In the genomic region with DNA sequence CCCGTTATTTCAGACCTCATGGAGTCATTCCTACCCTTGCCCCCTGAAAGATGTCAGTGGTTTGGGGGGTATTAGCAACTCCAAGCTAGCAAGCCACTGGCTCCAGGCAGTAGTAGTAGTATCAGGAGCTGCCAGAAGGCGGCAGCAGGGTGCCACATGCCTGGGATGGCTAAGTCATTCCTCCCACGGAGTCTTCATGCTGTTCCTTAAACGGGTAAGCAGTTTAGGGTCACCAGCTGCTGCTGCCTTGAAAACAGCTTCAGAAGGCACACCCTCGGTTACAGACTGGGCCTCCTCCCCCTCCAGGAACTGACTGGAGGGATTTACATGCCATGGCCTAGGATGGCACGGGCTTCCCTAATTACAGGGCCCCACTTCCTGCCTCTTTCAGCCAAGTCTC, we compare ENCODE assay signal across 8 mouse cellular contexts. TPM values are rescaled to one million over a fixed set of nuclear protein-coding genes. Genes with fewer than 3 reads are reported as not detected.
DNase-seq lines count a peak whose midpoint lies in the region; ATAC-seq and TF ChIP-seq lines count a peak whose summit lies in the region.

No protein-coding gene starts in this region.

- H3K9ac ChIP-seq in hindbrain, embryonic 11.5 days (ENCODE audit: low read depth, low read length), result no peak overlapping the region
- H3K9ac ChIP-seq in hindbrain, embryonic 12.5 days, result no peak overlapping the region
- H3K9ac ChIP-seq in kidney, embryonic 14.5 days (ENCODE audit: low read depth, low read length), result no peak overlapping the region
- no peak overlapping the region; the same call in 1 of the 2 replicates for H3K9ac ChIP-seq in limb, embryonic 14.5 days (ENCODE audit: low read depth, low read length, severe bottlenecking)
- H3K9ac ChIP-seq in midbrain, embryonic 15.5 days, result no peak overlapping the region

- WGBS in hindbrain, embryonic 11.5 days, result 14% methylated on average over 6 of the region's 6 CpGs
- WGBS in hindbrain, embryonic 12.5 days, result 11% methylated on average over 6 of the region's 6 CpGs
- 9% methylated on average over 6 of the region's 6 CpGs for WGBS in embryonic facial prominence, embryonic 10.5 days
- 6% methylated on average over 6 of the region's 6 CpGs for WGBS in kidney, embryonic 14.5 days
- 9% methylated on average over 6 of the region's 6 CpGs for WGBS in limb, embryonic 14.5 days
- 8% methylated on average over 6 of the region's 6 CpGs for WGBS in midbrain, embryonic 15.5 days

- H3K27me3 ChIP-seq in hindbrain, embryonic 11.5 days (ENCODE audit: control insufficient read depth, insufficient read depth, low read length), result no peaks in the 10 kb centered on the region
- H3K27me3 ChIP-seq in hindbrain, embryonic 12.5 days, result peaks cover 2% of the 10 kb centered on the region; the same call in 1 of the 2 replicates
- H3K27me3 ChIP-seq in embryonic facial prominence, embryonic 10.5 days (replicated peaks; ENCODE audit: low read depth, poor library complexity, severe bottlenecking), result peaks cover 12% of the 10 kb centered on the region; the same call in 1 of the 2 replicates
- no peaks in the 10 kb centered on the region for H3K27me3 ChIP-seq in kidney, embryonic 14.5 days (ENCODE audit: control insufficient read depth, insufficient read depth, low read length)
- H3K27me3 ChIP-seq in limb, embryonic 14.5 days (ENCODE audit: control insufficient read depth, insufficient read depth, low read length), result no peaks in the 10 kb centered on the region
- H3K27me3 ChIP-seq in midbrain, embryonic 15.5 days (replicated peaks), result no peaks in the 10 kb centered on the region

- H3K4me3 ChIP-seq in hindbrain, embryonic 11.5 days (ENCODE audit: low read depth, low read length), result no peak overlapping the region
- H3K4me3 ChIP-seq in hindbrain, embryonic 12.5 days, result no peak overlapping the region
- no peak overlapping the region for H3K4me3 ChIP-seq in embryonic facial prominence, embryonic 10.5 days
- no peak overlapping the region for H3K4me3 ChIP-seq in kidney, embryonic 14.5 days (ENCODE audit: low read length)
- H3K4me3 ChIP-seq in limb, embryonic 14.5 days (replicated peaks; ENCODE audit: low read length), result no peak overlapping the region
- no peak overlapping the region for H3K4me3 ChIP-seq in midbrain, embryonic 15.5 days

- H3K36me3 ChIP-seq in hindbrain, embryonic 11.5 days (ENCODE audit: control insufficient read depth, insufficient read depth, low read length), result no peaks in the 10 kb centered on the region
- peaks cover 18% of the 10 kb centered on the region for H3K36me3 ChIP-seq in hindbrain, embryonic 12.5 days
- peaks cover 26% of the 10 kb centered on the region for H3K36me3 ChIP-seq in embryonic facial prominence, embryonic 10.5 days (replicated peaks)
- H3K36me3 ChIP-seq in kidney, embryonic 14.5 days (ENCODE audit: control insufficient read depth, insufficient read depth, low read length), result peaks cover 12% of the 10 kb centered on the region; the same call in 1 of the 2 replicates
- H3K36me3 ChIP-seq in limb, embryonic 14.5 days (ENCODE audit: control insufficient read depth, insufficient read depth, low read length), result peaks cover 19% of the 10 kb centered on the region
- peaks cover 16% of the 10 kb centered on the region; the same call in 1 of the 2 replicates for H3K36me3 ChIP-seq in midbrain, embryonic 15.5 days (replicated peaks)

- no peak overlapping the region for H3K27ac ChIP-seq in hindbrain, embryonic 11.5 days (ENCODE audit: low read depth, low read length)
- H3K27ac ChIP-seq in hindbrain, embryonic 12.5 days, result no peak overlapping the region
- peak overlapping the region; percentile 5; the same call in 1 of the 2 replicates for H3K27ac ChIP-seq in embryonic facial prominence, embryonic 10.5 days (replicated peaks)
- peak overlapping the region; percentile 55; the same call in 1 of the 2 replicates for H3K27ac ChIP-seq in kidney, embryonic 14.5 days (ENCODE audit: low read depth, low read length)
- no peak overlapping the region; the same call in 1 of the 2 replicates for H3K27ac ChIP-seq in limb, embryonic 14.5 days (replicated peaks; ENCODE audit: low read depth, low read length)
- H3K27ac ChIP-seq in midbrain, embryonic 15.5 days, result no peak overlapping the region

- peak; percentile 54; the same call in 1 of the 2 replicates for ATAC-seq in hindbrain, embryonic 11.5 days (ENCODE audit: low FRiP score)
- no peak; the same call in 1 of the 2 replicates for ATAC-seq in hindbrain, embryonic 12.5 days (ENCODE audit: low FRiP score)
- ATAC-seq in granulocyte monocyte progenitor cell, adult 5-6 weeks (replicated peaks; ENCODE audit: poor library complexity, severe bottlenecking), result peak; percentile 38
- peak; percentile 74 for ATAC-seq in kidney, embryonic 14.5 days (ENCODE audit: low FRiP score, low TSS enrichment)
- peak; percentile 61; the same call in 1 of the 2 replicates for ATAC-seq in limb, embryonic 14.5 days (ENCODE audit: low FRiP score, low read depth)
- ATAC-seq in midbrain, embryonic 15.5 days (replicated peaks), result peak; percentile 40; the same call in 1 of the 2 replicates

- DNase-seq in hindbrain, embryonic 11.5 days (ENCODE audit: low spot score), result peak; percentile 81
- peak; percentile 79 for DNase-seq in embryonic facial prominence, embryonic 10.5 days (ENCODE audit: low spot score)
- DNase-seq in limb, embryonic 14.5 days (ENCODE audit: low spot score), result peak; percentile 83
- DNase-seq in spleen, adult 18-20 months, result peak; percentile 71 to 88

- no peaks in the 10 kb centered on the region for H3K9me3 ChIP-seq in hindbrain, embryonic 11.5 days (ENCODE audit: control insufficient read depth, low read length)
- no peaks in the 10 kb centered on the region for H3K9me3 ChIP-seq in hindbrain, embryonic 12.5 days (replicated peaks)
- H3K9me3 ChIP-seq in embryonic facial prominence, embryonic 10.5 days, result no peaks in the 10 kb centered on the region
- H3K9me3 ChIP-seq in kidney, embryonic 14.5 days (ENCODE audit: control insufficient read depth, low read length), result no peaks in the 10 kb centered on the region
- H3K9me3 ChIP-seq in limb, embryonic 14.5 days (ENCODE audit: control insufficient read depth, low read length), result no peaks in the 10 kb centered on the region
- no peaks in the 10 kb centered on the region for H3K9me3 ChIP-seq in midbrain, embryonic 15.5 days

- no peak overlapping the region for H3K4me2 ChIP-seq in hindbrain, embryonic 11.5 days (replicated peaks; ENCODE audit: low read depth, low read length)
- H3K4me2 ChIP-seq in hindbrain, embryonic 12.5 days (replicated peaks), result no peak overlapping the region
- no peak overlapping the region for H3K4me2 ChIP-seq in kidney, embryonic 14.5 days (replicated peaks; ENCODE audit: low read depth, low read length)
- H3K4me2 ChIP-seq in limb, embryonic 14.5 days (replicated peaks; ENCODE audit: low read depth, low read length, severe bottlenecking), result no peak overlapping the region
- no peak overlapping the region for H3K4me2 ChIP-seq in midbrain, embryonic 15.5 days

- H3K4me1 ChIP-seq in hindbrain, embryonic 11.5 days (replicated peaks; ENCODE audit: control insufficient read depth, insufficient read depth, low read length), result no peaks in the 10 kb centered on the region
- peaks cover 21% of the 10 kb centered on the region for H3K4me1 ChIP-seq in hindbrain, embryonic 12.5 days
- peaks cover 33% of the 10 kb centered on the region for H3K4me1 ChIP-seq in embryonic facial prominence, embryonic 10.5 days
- peaks cover 12% of the 10 kb centered on the region for H3K4me1 ChIP-seq in kidney, embryonic 14.5 days (ENCODE audit: control insufficient read depth, insufficient read depth, low read length)
- H3K4me1 ChIP-seq in limb, embryonic 14.5 days (ENCODE audit: control insufficient read depth, insufficient read depth, low read length), result peaks cover 17% of the 10 kb centered on the region; the same call in 1 of the 2 replicates
- peaks cover 7% of the 10 kb centered on the region; the same call in 1 of the 2 replicates for H3K4me1 ChIP-seq in midbrain, embryonic 15.5 days

- no peak for TF ChIP-seq POLR2A in limb, embryonic 14.5 days (IDR thresholded peaks at IDR 0.05; ENCODE audit: borderline replicate concordance, extremely low read depth, insufficient read depth, insufficient read length)

RNA-seq across cellular contexts. Expression of a gene that starts 13.0 kb away (rescaled TPM):
- 0.29 and 0.78 TPM in 2 replicates for polyA plus RNA-seq in hindbrain, embryonic 11.5 days (2014; fragmentation: Nextera tagmentation; extraction: Ambion mirVana)
- 0.40 and 0.50 TPM in 2 replicates for polyA plus RNA-seq in hindbrain, embryonic 12.5 days (2016; fragmentation: Nextera tagmentation; extraction: Ambion mirVana)
- polyA plus RNA-seq in embryonic facial prominence, embryonic 10.5 days (2016; fragmentation: Nextera tagmentation; extraction: Ambion mirVana), result 0.49 and 0.64 TPM in 2 replicates
- total RNA-seq in granulocyte monocyte progenitor cell, adult 5-6 weeks (2014; fragmentation: Nextera tagmentation), result 11.4 and 12.1 TPM in 2 replicates
- total RNA-seq in granulocyte monocyte progenitor cell, adult 5-6 weeks (2017), result 2.6 and 2.8 TPM in 2 replicates
- 0.60 and 0.61 TPM in 2 replicates for polyA plus RNA-seq in kidney, embryonic 14.5 days (2014; fragmentation: Nextera tagmentation; extraction: Ambion mirVana)
- polyA plus RNA-seq in limb, embryonic 14.5 days (2012; rRNA removed), result 3.0 and 3.2 TPM in 2 replicates
- polyA plus RNA-seq in limb, embryonic 14.5 days (2014; fragmentation: Nextera tagmentation; extraction: Ambion mirVana), result 1.4 and 1.7 TPM in 2 replicates
- 0.15 TPM in 2 replicates for polyA plus RNA-seq in midbrain, embryonic 15.5 days (2015; fragmentation: Nextera tagmentation; extraction: Ambion mirVana)

RNA-seq across cellular contexts. Expression of a gene that starts 29.7 kb away (rescaled TPM):
- polyA plus RNA-seq in hindbrain, embryonic 11.5 days (2014; fragmentation: Nextera tagmentation; extraction: Ambion mirVana), result 122 and 131 TPM in 2 replicates
- polyA plus RNA-seq in hindbrain, embryonic 12.5 days (2016; fragmentation: Nextera tagmentation; extraction: Ambion mirVana), result 118 and 130 TPM in 2 replicates
- 80.7 and 84.3 TPM in 2 replicates for polyA plus RNA-seq in embryonic facial prominence, embryonic 10.5 days (2016; fragmentation: Nextera tagmentation; extraction: Ambion mirVana)
- total RNA-seq in granulocyte monocyte progenitor cell, adult 5-6 weeks (2014; fragmentation: Nextera tagmentation), result 53.2 and 99.6 TPM in 2 replicates
- total RNA-seq in granulocyte monocyte progenitor cell, adult 5-6 weeks (2017), result 42.4 and 52.9 TPM in 2 replicates
- 64.3 and 72.1 TPM in 2 replicates for polyA plus RNA-seq in kidney, embryonic 14.5 days (2014; fragmentation: Nextera tagmentation; extraction: Ambion mirVana)
- 71.7 and 74.5 TPM in 2 replicates for polyA plus RNA-seq in limb, embryonic 14.5 days (2012; rRNA removed)
- 60.1 and 64.3 TPM in 2 replicates for polyA plus RNA-seq in limb, embryonic 14.5 days (2014; fragmentation: Nextera tagmentation; extraction: Ambion mirVana)
- 152 and 168 TPM in 2 replicates for polyA plus RNA-seq in midbrain, embryonic 15.5 days (2015; fragmentation: Nextera tagmentation; extraction: Ambion mirVana)

RNA-seq across cellular contexts. Expression of a gene that starts 48.2 kb away (rescaled TPM):
- polyA plus RNA-seq in hindbrain, embryonic 11.5 days (2014; fragmentation: Nextera tagmentation; extraction: Ambion mirVana), result 37.7 and 37.9 TPM in 2 replicates
- polyA plus RNA-seq in hindbrain, embryonic 12.5 days (2016; fragmentation: Nextera tagmentation; extraction: Ambion mirVana), result 32.6 and 33.4 TPM in 2 replicates
- 34.9 and 35.1 TPM in 2 replicates for polyA plus RNA-seq in embryonic facial prominence, embryonic 10.5 days (2016; fragmentation: Nextera tagmentation; extraction: Ambion mirVana)
- 23.9 and 28.5 TPM in 2 replicates for total RNA-seq in granulocyte monocyte progenitor cell, adult 5-6 weeks (2014; fragmentation: Nextera tagmentation)
- total RNA-seq in granulocyte monocyte progenitor cell, adult 5-6 weeks (2017), result 28.5 and 30.5 TPM in 2 replicates
- 30.6 and 36.9 TPM in 2 replicates for polyA plus RNA-seq in kidney, embryonic 14.5 days (2014; fragmentation: Nextera tagmentation; extraction: Ambion mirVana)
- polyA plus RNA-seq in limb, embryonic 14.5 days (2012; rRNA removed), result 20.5 and 20.7 TPM in 2 replicates
- polyA plus RNA-seq in limb, embryonic 14.5 days (2014; fragmentation: Nextera tagmentation; extraction: Ambion mirVana), result 33.1 and 35.0 TPM in 2 replicates
- polyA plus RNA-seq in midbrain, embryonic 15.5 days (2015; fragmentation: Nextera tagmentation; extraction: Ambion mirVana), result 27.3 and 28.1 TPM in 2 replicates

RNA-seq across cellular contexts. Expression of a gene that starts 49.1 kb away (rescaled TPM):
- 0.64 and 0.91 TPM in 2 replicates for polyA plus RNA-seq in hindbrain, embryonic 11.5 days (2014; fragmentation: Nextera tagmentation; extraction: Ambion mirVana)
- polyA plus RNA-seq in hindbrain, embryonic 12.5 days (2016; fragmentation: Nextera tagmentation; extraction: Ambion mirVana), result 1.2 and 1.7 TPM in 2 replicates
- polyA plus RNA-seq in embryonic facial prominence, embryonic 10.5 days (2016; fragmentation: Nextera tagmentation; extraction: Ambion mirVana), result 0.20 and 0.22 TPM in 2 replicates
- not detected in 2 replicates for total RNA-seq in granulocyte monocyte progenitor cell, adult 5-6 weeks (2014; fragmentation: Nextera tagmentation)
- not detected in 2 replicates for total RNA-seq in granulocyte monocyte progenitor cell, adult 5-6 weeks (2017)
- polyA plus RNA-seq in kidney, embryonic 14.5 days (2014; fragmentation: Nextera tagmentation; extraction: Ambion mirVana), result 0.11 TPM in 1 of 2 replicates, not detected in the other
- polyA plus RNA-seq in limb, embryonic 14.5 days (2012; rRNA removed), result 0.05 and 0.06 TPM in 2 replicates
- 0.11 and 0.18 TPM in 2 replicates for polyA plus RNA-seq in limb, embryonic 14.5 days (2014; fragmentation: Nextera tagmentation; extraction: Ambion mirVana)
- 1.3 and 1.5 TPM in 2 replicates for polyA plus RNA-seq in midbrain, embryonic 15.5 days (2015; fragmentation: Nextera tagmentation; extraction: Ambion mirVana)

Comparison
In these comparisons a context has a peak if more than half of its experiments do, and no peak if none do; other contexts are left out.
1. H3K27ac ChIP-seq: peak in embryonic facial prominence, embryonic 10.5 days (single experiment) and kidney, embryonic 14.5 days (single experiment); none in hindbrain, embryonic 11.5 days (single experiment), hindbrain, embryonic 12.5 days (single experiment), limb, embryonic 14.5 days (single experiment) and midbrain, embryonic 15.5 days (single experiment).
2. Peak in every context shown above with its lines, with median percentiles within 50 percentile points of each other: DNase-seq.